Mouse (Mus musculus) midbrain, embryonic 13.5 days (tissue): ENCODE data around the gene Bbs7. TPM values are rescaled to one million over a fixed set of nuclear protein-coding genes. Genes with fewer than 3 reads are reported as not detected.
A peak's percentile ranks its signal among the peaks of the same experiment; 100 is the strongest.
"Not testable (repeated sequence)": the region's sequence is repeated elsewhere in the genome, so short reads cannot be mapped to it uniquely, and the experiment has no call there.

Experiments
- ATAC-seq: fragments of 200-750 bp; cut with Nextera tagmentation; 2 replicates; pipeline ENCODE4 v1.8.0; 2017; ENCODE audit warnings: mild to moderate bottlenecking, moderate TSS enrichment, moderate library complexity
- H3K27ac ChIP-seq: fragments of 300-500 bp; sonication (generic); 2 replicates; pipeline ENCODE4 v1.5.1; 2015; ENCODE audit warnings: inconsistent platforms, mild to moderate bottlenecking, moderate library complexity
- H3K27me3 ChIP-seq: fragments of 300-500 bp; sonication (generic); 2 replicates; pipeline ENCODE4 v1.6.1; 2015; ENCODE audit warnings: mild to moderate bottlenecking, inconsistent platforms
- H3K36me3 ChIP-seq: fragments of 300-500 bp; sonication (generic); 2 replicates; pipeline ENCODE4 v1.6.1; 2015; ENCODE audit warnings: mild to moderate bottlenecking, inconsistent platforms
- H3K4me1 ChIP-seq: fragments of 300-500 bp; sonication (generic); replicated peaks from 2 replicates; pipeline ENCODE4 v1.6.1; 2015; ENCODE audit warnings: inconsistent platforms
- H3K4me2 ChIP-seq: fragments of 300-500 bp; sonication (generic); replicated peaks from 2 replicates; pipeline ENCODE4 v1.6.1; 2015; ENCODE audit warnings: moderate library complexity, mild to moderate bottlenecking, inconsistent platforms
- H3K4me3 ChIP-seq: fragments of 300-500 bp; sonication (generic); replicated peaks from 2 replicates; pipeline ENCODE4 v1.5.1; 2015; ENCODE audit warnings: mild to moderate bottlenecking, inconsistent platforms
- H3K9ac ChIP-seq: fragments of 300-500 bp; sonication (generic); replicated peaks from 2 replicates; pipeline ENCODE4 v1.6.1; 2015; ENCODE audit warnings: mild to moderate bottlenecking, inconsistent platforms
- H3K9me3 ChIP-seq: fragments of 300-500 bp; sonication (generic); 2 replicates; pipeline ENCODE4 v1.6.1; 2016; ENCODE audit warnings: mild to moderate bottlenecking, inconsistent platforms
- WGBS: fragments of 180-500 bp; shearing (Covaris S2); methylation state at CpG from one replicate; pipeline ENCODE4 v1.1.7; 2015; 5-methylcytosine and 5-hydroxymethylcytosine counted together
- polyA plus RNA-seq: library from polyadenylated mRNA; unstranded; fragments of >200 nt; fragmentation: Nextera tagmentation; extraction: Ambion mirVana; gene quantifications from 2 replicates; pipeline ENCODE4 v1.2.1, GENCODE M21; 2015

Bbs7 gene
- polyA plus RNA-seq, 1 experiment from 2014 or later = 22.1 TPM

DNA sequence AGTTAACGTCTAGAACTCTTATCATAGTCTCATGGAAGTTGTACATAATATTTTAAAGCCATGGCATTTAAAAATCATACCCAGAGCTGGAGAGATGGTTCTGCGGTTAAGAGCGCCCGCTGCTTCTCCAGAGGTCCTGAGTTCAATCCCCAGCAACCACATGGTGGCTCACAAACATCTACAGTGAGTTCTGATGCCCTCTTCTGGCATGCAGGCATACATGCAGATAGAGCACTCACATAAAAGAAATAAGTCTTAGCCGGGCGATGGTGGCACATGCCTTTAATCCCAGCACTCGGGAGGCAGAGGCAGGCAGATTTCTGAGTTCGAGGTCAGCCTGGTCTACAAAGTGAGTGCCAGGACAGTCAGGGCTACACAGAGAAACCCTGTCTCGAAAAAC, 13.5 kb downstream of the Bbs7 start:
- not testable (repeated sequence) for ATAC-seq, H3K4me2 ChIP-seq, H3K27me3 ChIP-seq, H3K9ac ChIP-seq, H3K36me3 ChIP-seq, H3K4me3 ChIP-seq, H3K27ac ChIP-seq, H3K4me1 ChIP-seq, H3K9me3 ChIP-seq
- 93% methylated on average over 9 of the region's 9 CpGs for WGBS

GRCm38 (mm10) chr3:36598811-36599210, 14.5 kb downstream of the Bbs7 start:
- Histone ChIP-seq H3K9ac (no peak overlapping the region), H3K27ac (no peak overlapping the region), H3K4me2 (no peak overlapping the region), H3K4me3 (no peak overlapping the region), H3K36me3 (peaks cover 9% of the 10 kb centered on the region), H3K9me3 (no peaks in the 10 kb centered on the region), H3K4me1 (no peaks in the 10 kb centered on the region), H3K27me3 (no peaks in the 10 kb centered on the region)
- WGBS = 84% methylated on average over 3 of the region's 3 CpGs
- ATAC-seq = no peak

GRCm38 (mm10) chr3:36571827-36572378, 41.4 kb downstream of the Bbs7 start, which contains the start of gene Ccna2:
Gene Ccna2, minus strand, starts transcription at chr3:36572150.
- peak; percentile 100 for ATAC-seq
- Histone ChIP-seq H3K36me3 (peaks cover 25% of the 10 kb centered on the region), H3K4me1 (peaks cover 29% of the 10 kb centered on the region), H3K4me3 (peak within 1 kb of the TSS; percentile 80), H3K27me3 (no peaks in the 10 kb centered on the region), H3K4me2 (peak within 1 kb of the TSS; percentile 100), H3K9me3 (no peaks in the 10 kb centered on the region), H3K27ac (peak within 1 kb of the TSS; percentile 87), H3K9ac (peak within 1 kb of the TSS; percentile 73)
- WGBS = under 1% methylated on average over 55 of the region's 60 CpGs

GRCm38 (mm10) chr3:36571361-36571826, 41.9 kb downstream of the Bbs7 start:
- H3K9me3 ChIP-seq = no peaks in the 10 kb centered on the region
- no peaks in the 10 kb centered on the region for H3K27me3 ChIP-seq
- H3K4me3 ChIP-seq = peak overlapping the region; percentile 80
- peaks cover 29% of the 10 kb centered on the region for H3K4me1 ChIP-seq
- peak overlapping the region; percentile 73 for H3K9ac ChIP-seq
- H3K4me2 ChIP-seq = peak overlapping the region; percentile 100
- H3K36me3 ChIP-seq = peaks cover 30% of the 10 kb centered on the region
- H3K27ac ChIP-seq = no peak overlapping the region
- ATAC-seq = no peak; the same call in 1 of the 2 replicates
- WGBS = under 1% methylated on average over 42 of the region's 46 CpGs

DNA sequence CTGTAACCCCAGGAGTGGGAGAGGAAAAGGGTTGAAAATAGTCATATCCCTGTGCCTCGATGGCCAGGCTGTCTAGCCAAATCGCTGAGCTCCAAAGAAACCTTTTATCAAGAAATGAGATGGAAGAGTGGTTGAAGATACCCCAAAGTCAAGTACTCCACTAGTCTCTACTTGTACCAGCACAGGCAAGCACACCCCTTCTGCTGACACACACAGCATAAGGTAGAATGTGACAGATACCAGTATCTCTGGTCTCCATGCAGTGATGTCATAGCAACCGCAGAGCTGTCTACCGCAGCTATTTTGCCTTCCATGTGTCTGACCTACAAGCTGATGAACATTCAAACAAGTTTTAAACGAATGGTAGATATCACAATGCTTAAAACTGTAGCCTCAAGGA, 43.4 kb downstream of the Bbs7 start:
- no peak for ATAC-seq
- Histone ChIP-seq H3K27ac (no peak overlapping the region), H3K36me3 (peaks cover 42% of the 10 kb centered on the region), H3K9me3 (no peaks in the 10 kb centered on the region), H3K9ac (peak overlapping the region; percentile 73; the same call in 1 of the 2 replicates), H3K4me2 (peak overlapping the region; percentile 100), H3K27me3 (no peaks in the 10 kb centered on the region), H3K4me1 (peaks cover 29% of the 10 kb centered on the region), H3K4me3 (peak overlapping the region; percentile 80)
- WGBS = 87% methylated on average over 5 of the region's 5 CpGs

DNA sequence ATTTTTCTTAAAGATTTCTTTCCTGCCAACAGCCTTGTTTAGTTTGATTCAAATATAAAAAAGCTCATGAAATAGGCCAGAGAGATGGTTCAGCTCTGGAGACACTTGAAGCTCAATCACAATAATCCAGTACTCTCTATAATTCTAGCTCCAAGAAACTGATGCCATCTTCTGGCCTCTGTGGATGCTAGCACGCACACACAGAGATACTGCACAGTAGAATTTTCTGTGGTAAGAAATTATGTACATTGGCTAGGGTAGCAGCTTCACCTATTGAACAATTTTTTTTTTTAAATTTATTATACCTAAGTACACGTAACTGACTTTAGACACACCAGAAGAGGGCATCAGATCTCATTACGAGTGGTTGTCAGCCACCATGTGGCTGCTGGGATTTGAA, 49.6 kb downstream of the Bbs7 start:
- no peak for ATAC-seq
- H3K27me3 ChIP-seq = no peaks in the 10 kb centered on the region

GRCm38 (mm10) chr3:36559606-36560005, 53.7 kb downstream of the Bbs7 start:
- H3K27ac ChIP-seq = no peak overlapping the region
- WGBS = 87% methylated on average over 4 of the region's 4 CpGs
- H3K4me2 ChIP-seq = no peak overlapping the region
- H3K4me3 ChIP-seq = no peak overlapping the region
- peaks cover 88% of the 10 kb centered on the region for H3K36me3 ChIP-seq
- no peaks in the 10 kb centered on the region for H3K4me1 ChIP-seq
- ATAC-seq = no peak
- no peaks in the 10 kb centered on the region for H3K27me3 ChIP-seq
- H3K9me3 ChIP-seq = no peaks in the 10 kb centered on the region
- no peak overlapping the region for H3K9ac ChIP-seq

More for the DNA sequence above, 49.6 kb downstream of the Bbs7 start:
- no peak overlapping the region for H3K4me2 ChIP-seq
- H3K9ac ChIP-seq = no peak overlapping the region
- H3K27ac ChIP-seq = no peak overlapping the region
- H3K9me3 ChIP-seq = no peaks in the 10 kb centered on the region
- no peak overlapping the region for H3K4me3 ChIP-seq
- 94% methylated on average over 3 of the region's 3 CpGs for WGBS
- peaks cover 86% of the 10 kb centered on the region for H3K36me3 ChIP-seq
- no peaks in the 10 kb centered on the region for H3K4me1 ChIP-seq

DNA sequence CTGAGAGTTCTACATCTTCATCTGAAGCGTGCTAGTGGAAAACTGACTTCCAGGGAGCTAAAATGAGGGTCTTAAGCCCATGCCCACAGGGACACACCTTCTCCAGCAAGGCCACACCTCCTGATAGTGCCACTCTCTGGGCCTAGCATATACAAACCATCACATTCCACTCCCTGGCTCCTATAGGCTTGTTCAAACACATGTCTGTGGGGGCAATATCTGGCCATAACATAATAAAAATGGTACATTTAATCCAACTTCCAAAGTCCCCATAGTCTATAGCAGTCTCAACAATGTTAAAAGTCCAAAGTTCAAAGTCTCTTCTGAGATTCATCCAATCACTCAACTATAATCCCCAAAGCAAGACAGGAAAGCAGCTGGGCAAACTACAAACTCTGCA, 55.7 kb downstream of the Bbs7 start:
- no peak overlapping the region for H3K4me3 ChIP-seq
- H3K9ac ChIP-seq = no peak overlapping the region
- H3K9me3 ChIP-seq = no peaks in the 10 kb centered on the region
- 97% methylated on average over 1 of the region's 1 CpGs for WGBS
- peaks cover 75% of the 10 kb centered on the region for H3K36me3 ChIP-seq
- no peak for ATAC-seq
- peaks cover 9% of the 10 kb centered on the region for H3K4me1 ChIP-seq
- H3K27ac ChIP-seq = no peak overlapping the region
- no peak overlapping the region for H3K4me2 ChIP-seq
- no peaks in the 10 kb centered on the region for H3K27me3 ChIP-seq

- peak within 1 kb of the TSS; percentile 79 for H3K27ac ChIP-seq
- no peaks in the 10 kb centered on the region for H3K9me3 ChIP-seq
- peak within 1 kb of the TSS; percentile 78 for H3K9ac ChIP-seq
- WGBS = under 1% methylated on average over 39 of the region's 39 CpGs
- no peaks in the 10 kb centered on the region for H3K27me3 ChIP-seq
- ATAC-seq = peak; percentile 98
- H3K4me3 ChIP-seq = peak within 1 kb of the TSS; percentile 69
- H3K36me3 ChIP-seq = peaks cover 34% of the 10 kb centered on the region
- peak within 1 kb of the TSS; percentile 65 for H3K4me2 ChIP-seq
- peaks cover 20% of the 10 kb centered on the region for H3K4me1 ChIP-seq
Measured at GRCm38 (mm10) chr3:36552406-36553047, 60.8 kb downstream of the Bbs7 start, which contains the start of gene Exosc9. Gene Exosc9, plus strand, starts transcription at chr3:36552606.

- ATAC-seq = peak; percentile 79
- Histone ChIP-seq H3K27ac (peak overlapping the region; percentile 79), H3K4me2 (peak overlapping the region; percentile 65), H3K27me3 (no peaks in the 10 kb centered on the region), H3K9ac (peak overlapping the region; percentile 78), H3K36me3 (peaks cover 28% of the 10 kb centered on the region), H3K4me1 (peaks cover 20% of the 10 kb centered on the region), H3K9me3 (no peaks in the 10 kb centered on the region), H3K4me3 (peak overlapping the region; percentile 69)
- 13% methylated on average over 12 of the region's 12 CpGs for WGBS
Measured at GRCm38 (mm10) chr3:36551851-36552384, 61.4 kb downstream of the Bbs7 start.

GRCm38 (mm10) chr3:36551343-36551742, 61.9 kb downstream of the Bbs7 start:
- Histone ChIP-seq H3K9me3 (no peaks in the 10 kb centered on the region), H3K36me3 (peaks cover 23% of the 10 kb centered on the region), H3K4me3 (peak overlapping the region; percentile 69), H3K27me3 (no peaks in the 10 kb centered on the region), H3K4me2 (peak overlapping the region; percentile 65), H3K9ac (peak overlapping the region; percentile 78), H3K4me1 (peaks cover 20% of the 10 kb centered on the region), H3K27ac (peak overlapping the region; percentile 79)
- under 1% methylated on average over 9 of the region's 9 CpGs for whole genome bisulfite sequencing
- ATAC-seq = peak; percentile 34

DNA sequence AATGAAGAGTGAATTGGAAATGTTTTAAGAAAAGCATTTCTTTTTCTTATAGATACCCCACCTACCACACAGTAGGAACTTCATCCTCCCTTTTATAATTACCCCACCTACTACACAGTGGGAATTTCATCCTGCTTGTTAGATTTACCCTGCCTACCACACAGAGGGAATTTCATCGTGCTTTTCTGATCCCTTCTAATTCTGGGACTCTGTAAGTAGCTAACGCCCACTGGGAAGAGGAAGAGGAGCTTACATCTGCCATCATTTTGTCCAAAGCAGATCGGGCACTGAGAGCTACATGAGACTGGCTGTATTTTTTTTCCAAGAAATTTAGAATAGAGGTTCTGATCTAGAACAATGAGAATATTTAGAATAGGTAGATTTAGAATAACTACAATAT, 68.3 kb downstream of the Bbs7 start:
- 79% methylated on average over 3 of the region's 3 CpGs for WGBS
- no peak for ATAC-seq
- Histone ChIP-seq H3K9ac (no peak overlapping the region), H3K27me3 (no peaks in the 10 kb centered on the region), H3K4me1 (no peaks in the 10 kb centered on the region), H3K9me3 (no peaks in the 10 kb centered on the region), H3K4me3 (no peak overlapping the region), H3K4me2 (no peak overlapping the region), H3K27ac (no peak overlapping the region), H3K36me3 (no peaks in the 10 kb centered on the region)
